Mouse (Mus musculus) heart, adult 9 months (tissue): ENCODE data around the gene Ccnc.

Experiments
- DNase-seq, 2 experiments: peaks; one replicate each; pipeline ENCODE4 v3.0.0; 2022; ENCODE audit warnings: low spot score in 2 of 2

The Ccnc gene

GRCm38 (mm10) chr4:21801620-21802019, 74.1 kb downstream of the Ccnc start:
- no peak for DNase-seq

GRCm38 (mm10) chr4:21807204-21807603, 79.7 kb downstream of the Ccnc start:
- DNase-seq = no peak
